Mouse (Mus musculus) spleen, adult 18-20 months (tissue): ENCODE measurements at regions not wholly inside any gene's neighbourhood (a gene's known extent, or its start where the extent isn't known, plus 50 kb on each side); places are given as distances from the start of the nearest gene placed in this dataset.
"Not testable (repeated sequence)": the region's sequence is repeated elsewhere in the genome, so short reads cannot be mapped to it uniquely, and the experiment has no call there.

Source experiments
- DNase-seq, 2 experiments: peaks; one replicate each; pipeline ENCODE4 v3.0.0; 2022; ENCODE audit warnings: mixed read lengths in 2 of 2

GRCm38 (mm10) chr13:97385531-97385930, 144.6 kb downstream of the Enc1 start:
- no peak for DNase-seq

GRCm38 (mm10) chr13:97384091-97384777, 143.3 kb downstream of the Enc1 start:
- DNase-seq: no peak

- no peak for DNase-seq
Measured at GRCm38 (mm10) chr13:97383351-97383750, 142.4 kb downstream of the Enc1 start.

- DNase-seq: no peak
Measured at GRCm38 (mm10) chr13:97380366-97380765, 139.5 kb downstream of the Enc1 start.

- DNase-seq: no peak
Measured at GRCm38 (mm10) chr13:97376232-97376523, 135.3 kb downstream of the Enc1 start.

- DNase-seq: no peak
Measured at GRCm38 (mm10) chr13:97375501-97376231, 134.8 kb downstream of the Enc1 start.

- DNase-seq: no peak
Measured at GRCm38 (mm10) chr13:97372348-97372747, 131.4 kb downstream of the Enc1 start.

- no peak for DNase-seq
Measured at GRCm38 (mm10) chr13:97371200-97371599, 130.3 kb downstream of the Enc1 start.

- DNase-seq: no peak
Measured at GRCm38 (mm10) chr13:97366723-97367122, 125.8 kb downstream of the Enc1 start.

- DNase-seq: no peak
Measured at GRCm38 (mm10) chr13:97365557-97366244, 124.8 kb downstream of the Enc1 start.

GRCm38 (mm10) chr13:97365004-97365403, 124.1 kb downstream of the Enc1 start:
- DNase-seq: no peak

- no peak for DNase-seq
Measured at GRCm38 (mm10) chr13:97363765-97364164, 122.9 kb downstream of the Enc1 start.

- DNase-seq: no peak
Measured at GRCm38 (mm10) chr13:97363214-97363613, 122.3 kb downstream of the Enc1 start.

GRCm38 (mm10) chr13:97360551-97360950, 119.6 kb downstream of the Enc1 start:
- no peak for DNase-seq

- DNase-seq: no peak
Measured at GRCm38 (mm10) chr13:97358781-97359305, 117.9 kb downstream of the Enc1 start.

- no peak for DNase-seq
Measured at GRCm38 (mm10) chr13:97358261-97358660, 117.4 kb downstream of the Enc1 start.

- no peak for DNase-seq
Measured at GRCm38 (mm10) chr13:97356923-97357807, 116.3 kb downstream of the Enc1 start.

GRCm38 (mm10) chr13:97355411-97355810, 114.5 kb downstream of the Enc1 start:
- not testable (repeated sequence) for DNase-seq

- DNase-seq: no peak
Measured at GRCm38 (mm10) chr13:97347696-97348095, 106.8 kb downstream of the Enc1 start.

- DNase-seq: no peak
Measured at GRCm38 (mm10) chr13:97341218-97341889, 100.4 kb downstream of the Enc1 start.

GRCm38 (mm10) chr13:97337954-97338353, 97.0 kb downstream of the Enc1 start:
- no peak for DNase-seq

GRCm38 (mm10) chr13:97337296-97337731, 96.4 kb downstream of the Enc1 start:
- no peak for DNase-seq
